Mouse (Mus musculus): Measurements from ENCODE around the gene Gm10647.

GRCm38 (mm10) chr9:66760991-66761390 lies 35.8 kb upstream of the Gm10647 start:
- no peak for TF ChIP-seq CTCF (IDR thresholded peaks at IDR 0.05; ENCODE audit: low read depth)
- no peak for TF ChIP-seq EP300 (IDR thresholded peaks at IDR 0.05; ENCODE audit: low read depth)

Measured in liver, postnatal 0 days (tissue).